Mouse (Mus musculus) retina, adult 2 months (tissue): ENCODE results near the gene Stpg4.

Source experiments
- DNase-seq: peaks from one replicate; pipeline ENCODE4 v3.0.0-alpha.2; 2012; ENCODE audit warnings: low read depth, low spot score

Gene Stpg4

DNA sequence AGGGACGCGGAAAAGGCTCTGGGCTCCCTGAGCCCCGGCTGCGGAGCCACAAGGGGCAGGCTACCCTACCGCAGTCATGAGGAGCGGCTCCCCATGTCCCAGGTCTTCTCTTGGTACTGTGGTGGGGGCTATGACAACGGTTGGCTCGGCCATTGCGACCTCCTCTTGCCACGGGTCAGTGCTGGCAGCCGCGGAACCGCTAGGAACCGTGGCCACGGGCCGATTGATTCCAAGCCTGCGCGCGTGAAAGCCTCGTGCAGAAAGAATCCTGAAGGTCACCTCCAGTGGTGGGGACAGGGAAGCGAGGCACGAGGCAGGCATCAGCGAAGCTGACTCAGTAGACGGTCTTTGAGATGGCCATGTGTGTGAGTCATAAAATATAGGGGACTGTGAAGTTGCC, at the start of gene Stpg4:
Gene Stpg4, minus strand, starts transcription at position 231 of the 400 bp plus-strand sequence.
- DNase-seq = no peak

GRCm38 (mm10) chr17:87475356-87475755, 47.8 kb upstream of the Stpg4 start:
- DNase-seq = no peak

- no peak for DNase-seq
Observed at GRCm38 (mm10) chr17:87474501-87474795, 46.9 kb upstream of the Stpg4 start.

- no peak for DNase-seq
Observed at GRCm38 (mm10) chr17:87473736-87474500, 46.4 kb upstream of the Stpg4 start.

DNA sequence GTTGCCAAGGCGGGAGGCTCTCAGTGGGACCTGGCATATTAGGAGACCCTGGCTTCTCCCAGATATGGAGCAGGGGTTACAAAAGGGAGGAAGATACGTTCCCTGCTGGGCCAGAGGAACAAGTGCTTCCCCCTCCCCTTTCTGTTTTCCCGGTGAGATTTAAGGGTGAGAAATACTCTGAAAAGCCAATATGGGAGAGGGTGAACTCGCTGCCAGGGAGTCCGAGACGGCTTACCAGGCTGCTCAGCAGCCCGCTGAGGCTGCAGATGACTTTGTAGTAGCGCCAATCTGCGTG, 45.8 kb upstream of the Stpg4 start:
- DNase-seq = no peak

DNA sequence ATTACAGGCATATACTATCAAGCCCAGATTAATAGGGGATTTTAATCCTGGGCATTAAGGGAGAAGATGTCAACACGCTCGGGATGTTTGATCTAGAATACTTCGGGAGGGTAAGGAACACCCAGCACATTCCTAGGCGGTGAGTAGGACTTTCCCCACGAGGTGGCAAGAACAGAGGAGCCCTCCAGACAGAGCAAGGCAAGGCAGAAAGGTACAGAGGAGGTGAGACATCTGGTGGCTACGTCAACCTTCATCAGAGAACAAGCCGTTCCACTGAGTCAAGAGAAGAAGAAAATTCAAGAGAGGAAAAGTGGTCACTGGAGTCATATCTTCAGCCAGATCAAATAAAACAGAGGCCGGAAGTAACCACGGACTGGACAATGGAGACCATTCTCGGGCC, 45.3 kb upstream of the Stpg4 start:
- DNase-seq = no peak

GRCm38 (mm10) chr17:87471661-87472060, 44.1 kb upstream of the Stpg4 start:
- DNase-seq = no peak

- no peak for DNase-seq
Observed at GRCm38 (mm10) chr17:87470797-87471196, 43.3 kb upstream of the Stpg4 start.

GRCm38 (mm10) chr17:87470282-87470681, 42.7 kb upstream of the Stpg4 start:
- no peak for DNase-seq

DNA sequence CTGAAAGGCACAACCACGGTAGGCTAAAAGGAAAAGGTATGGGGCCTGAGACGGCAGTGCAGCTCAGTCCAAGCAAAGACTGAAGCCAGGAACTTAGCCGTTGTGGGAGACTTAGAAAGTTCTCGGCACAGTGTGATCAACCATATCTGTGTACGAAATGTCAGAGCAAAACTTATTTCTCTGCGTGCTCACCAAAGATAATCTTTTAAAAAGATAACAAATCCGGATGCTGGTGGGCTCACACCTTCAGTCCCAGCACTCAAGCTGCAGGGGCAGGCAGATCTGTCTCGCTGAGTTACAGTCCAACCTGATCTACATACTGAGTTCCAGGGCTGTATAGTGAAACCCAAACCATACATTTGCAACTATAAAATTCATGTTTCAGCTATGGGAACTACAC, 41.9 kb upstream of the Stpg4 start:
- no peak for DNase-seq

DNA sequence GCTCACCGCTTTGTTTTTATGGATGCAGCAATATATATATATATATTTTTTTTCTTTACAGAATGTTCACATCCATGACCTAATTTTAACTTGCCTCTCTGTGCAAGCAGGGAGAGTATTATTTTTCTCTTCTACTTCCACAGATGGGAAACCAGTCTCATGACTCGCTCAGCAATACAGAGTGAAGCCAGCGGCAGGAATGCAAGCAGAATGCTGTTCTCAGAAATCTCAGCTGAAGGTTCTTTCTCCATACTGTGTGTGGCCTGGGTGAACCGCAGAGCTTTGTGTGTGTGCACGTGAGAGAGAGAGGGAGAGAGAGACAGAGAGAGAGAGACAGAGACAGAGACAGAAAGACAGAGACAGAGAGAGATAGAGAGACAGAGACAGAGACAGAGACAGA, 41.1 kb upstream of the Stpg4 start:
- DNase-seq = no peak

DNA sequence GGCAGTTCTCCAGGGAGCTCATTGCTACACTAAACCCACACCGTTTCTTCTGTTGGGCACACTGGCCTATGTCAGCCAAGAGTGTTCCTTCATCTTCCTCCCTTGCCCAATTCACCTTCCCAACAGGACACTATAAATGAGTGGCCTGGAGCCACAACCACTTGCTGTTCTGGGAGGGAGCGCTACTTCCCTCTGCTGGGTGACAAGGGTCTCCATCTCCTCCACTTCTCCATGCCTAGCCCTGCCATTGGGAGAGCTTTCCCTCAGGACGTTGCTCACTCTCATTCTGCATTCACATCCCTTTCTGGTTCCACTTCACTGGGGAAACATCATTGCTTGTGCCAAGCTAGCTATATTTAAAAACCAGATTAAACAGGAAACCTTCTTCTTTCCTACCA, 34.0 kb upstream of the Stpg4 start:
- DNase-seq = no peak

- no peak for DNase-seq
Observed at GRCm38 (mm10) chr17:87460669-87461498, 33.3 kb upstream of the Stpg4 start.

DNA sequence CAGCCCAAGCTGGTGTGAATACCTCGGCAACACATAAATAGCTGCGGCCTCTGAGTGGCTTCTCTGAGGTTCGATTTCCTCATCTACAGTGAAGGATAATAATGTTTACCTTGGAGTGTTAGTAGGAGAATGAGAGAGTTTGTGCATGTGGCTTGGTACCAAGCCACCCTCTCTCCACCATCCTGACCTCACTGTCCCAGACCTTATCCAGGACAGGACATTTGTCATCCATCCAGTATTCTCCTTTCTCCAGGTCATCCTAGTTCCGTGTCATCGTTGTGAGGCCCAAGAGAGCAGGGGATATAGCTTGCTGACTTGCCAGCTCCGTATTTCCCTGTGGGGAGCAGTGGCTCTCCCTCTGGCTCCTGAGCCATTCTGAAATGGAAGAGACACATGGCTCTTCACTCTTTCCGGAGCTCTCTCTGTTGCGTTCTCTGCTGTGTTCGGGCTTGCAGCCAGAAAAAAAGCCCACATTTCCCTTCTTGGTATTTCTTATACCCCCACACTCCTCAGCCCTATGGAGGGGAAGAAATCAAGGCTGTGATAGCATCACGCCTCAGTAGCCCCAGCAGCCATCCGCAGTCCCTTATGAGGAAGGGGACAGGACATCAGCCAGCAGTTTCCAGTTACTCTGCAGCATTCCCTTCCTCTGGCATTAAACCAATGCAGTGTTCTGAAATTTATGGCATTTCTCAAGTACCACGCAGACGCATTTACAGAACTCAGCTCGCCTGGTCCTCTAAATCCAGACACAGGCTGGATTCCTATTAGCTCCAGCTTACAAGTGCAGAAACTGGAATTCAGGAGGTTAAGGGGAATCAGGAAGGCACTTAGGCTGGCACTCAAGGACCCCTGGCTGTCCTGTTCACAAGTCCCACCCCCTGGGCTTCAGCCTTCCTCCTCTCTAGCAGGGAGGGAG, 32.5 kb upstream of the Stpg4 start:
- no peak for DNase-seq

GRCm38 (mm10) chr17:87458911-87459749, 31.6 kb upstream of the Stpg4 start:
- no peak for DNase-seq

- DNase-seq = no peak
Observed at GRCm38 (mm10) chr17:87457961-87458360, 30.4 kb upstream of the Stpg4 start.

GRCm38 (mm10) chr17:87454121-87454520, 26.6 kb upstream of the Stpg4 start:
- no peak for DNase-seq

GRCm38 (mm10) chr17:87453336-87453735, 25.8 kb upstream of the Stpg4 start:
- DNase-seq = no peak

- DNase-seq = no peak
Observed at GRCm38 (mm10) chr17:87448881-87449280, 21.3 kb upstream of the Stpg4 start.

- no peak for DNase-seq
Observed at GRCm38 (mm10) chr17:87448339-87448738, 20.8 kb upstream of the Stpg4 start.

- no peak for DNase-seq
Observed at GRCm38 (mm10) chr17:87447612-87448200, 20.2 kb upstream of the Stpg4 start.
